Mouse (Mus musculus) midbrain, embryonic 15.5 days (tissue): ENCODE data around the gene Otulinl. TPM values are rescaled to one million over a fixed set of nuclear protein-coding genes. Genes with fewer than 3 reads are reported as not detected.
A peak's percentile ranks its signal among the peaks of the same experiment; 100 is the strongest.
"Not testable (repeated sequence)": the region's sequence is repeated elsewhere in the genome, so short reads cannot be mapped to it uniquely, and the experiment has no call there.

Experiments
- ATAC-seq: fragments of 200-750 bp; cut with Nextera tagmentation; replicated peaks from 2 replicates; pipeline ENCODE4 v1.8.0; 2017; ENCODE audit warnings: moderate TSS enrichment
- H3K27ac ChIP-seq: fragments of 300-500 bp; sonication (generic); 2 replicates; pipeline ENCODE4 v1.5.1; 2015; ENCODE audit warnings: mild to moderate bottlenecking, inconsistent platforms
- H3K27me3 ChIP-seq: fragments of 300-500 bp; sonication (generic); replicated peaks from 2 replicates; pipeline ENCODE4 v1.6.1; 2015; ENCODE audit warnings: inconsistent platforms
- H3K36me3 ChIP-seq: fragments of 300-500 bp; sonication (generic); replicated peaks from 2 replicates; pipeline ENCODE4 v1.6.1; 2015; ENCODE audit warnings: inconsistent platforms
- H3K4me1 ChIP-seq: fragments of 300-500 bp; sonication (generic); 2 replicates; pipeline ENCODE4 v1.6.1; 2015; ENCODE audit warnings: inconsistent platforms
- H3K4me2 ChIP-seq: fragments of 300-500 bp; sonication (generic); 2 replicates; pipeline ENCODE4 v1.6.1; 2015; ENCODE audit warnings: inconsistent platforms, mild to moderate bottlenecking, moderate library complexity
- H3K4me3 ChIP-seq: fragments of 300-500 bp; sonication (generic); 2 replicates; pipeline ENCODE4 v1.5.1; 2015; ENCODE audit warnings: mild to moderate bottlenecking, inconsistent platforms
- H3K9ac ChIP-seq: fragments of 300-500 bp; sonication (generic); 2 replicates; pipeline ENCODE4 v1.6.1; 2015; ENCODE audit warnings: mild to moderate bottlenecking, inconsistent platforms
- H3K9me3 ChIP-seq: fragments of 300-500 bp; sonication (generic); 2 replicates; pipeline ENCODE4 v1.6.1; 2016; ENCODE audit warnings: inconsistent platforms
- WGBS: fragments of 180-500 bp; shearing (Covaris S2); methylation state at CpG from one replicate; pipeline ENCODE4 v1.1.7; 2015; ENCODE audit warnings: mixed read lengths; 5-methylcytosine and 5-hydroxymethylcytosine counted together
- polyA plus RNA-seq: library from polyadenylated mRNA; unstranded; fragments of >200 nt; fragmentation: Nextera tagmentation; extraction: Ambion mirVana; gene quantifications from 2 replicates; pipeline ENCODE4 v1.2.1, GENCODE M21; 2015

Otulinl gene
- polyA plus RNA-seq = 9.7 and 13.3 TPM in 2 replicates

GRCm38 (mm10) chr15:27681419-27682187 is at the start of gene Otulinl:
Gene Otulinl (minus strand): TSS chr15:27681579.
- 0 out of 2 replicates have a peak, but pooled peaks cover 4% of the 10 kb centered on the region for H3K27me3 ChIP-seq
- no peaks in the 10 kb centered on the region for H3K36me3 ChIP-seq
- WGBS = under 1% methylated on average over 59 of the region's 59 CpGs

GRCm38 (mm10) chr15:27726228-27726627 is 44.8 kb upstream of the Otulinl start:
- Histone ChIP-seq H3K36me3 (no peaks in the 10 kb centered on the region), H3K4me1 (no peaks in the 10 kb centered on the region), H3K4me3 (no peak overlapping the region), H3K27ac (no peak overlapping the region), H3K9ac (no peak overlapping the region), H3K27me3 (no peaks in the 10 kb centered on the region), H3K9me3 (peaks cover 3% of the 10 kb centered on the region; the same call in 1 of the 2 replicates), H3K4me2 (no peak overlapping the region)
- no peak for ATAC-seq
- 83% methylated on average over 6 of the region's 6 CpGs for WGBS

More at GRCm38 (mm10) chr15:27681419-27682187, at the start of gene Otulinl:
- Histone ChIP-seq H3K9me3 (no peaks in the 10 kb centered on the region), H3K9ac (peak within 1 kb of the TSS; percentile 65), H3K4me2 (peak within 1 kb of the TSS; percentile 93), H3K27ac (peak within 1 kb of the TSS; percentile 35; the same call in 1 of the 2 replicates), H3K4me1 (peaks cover 15% of the 10 kb centered on the region), H3K4me3 (peak within 1 kb of the TSS; percentile 83)
- ATAC-seq = peak; percentile 100

- Histone ChIP-seq H3K9ac (no peak overlapping the region), H3K9me3 (peaks cover 3% of the 10 kb centered on the region; the same call in 1 of the 2 replicates), H3K4me3 (no peak overlapping the region), H3K27me3 (no peaks in the 10 kb centered on the region), H3K4me2 (no peak overlapping the region), H3K36me3 (no peaks in the 10 kb centered on the region), H3K27ac (no peak overlapping the region), H3K4me1 (no peaks in the 10 kb centered on the region)
- 80% methylated on average over 9 of the region's 9 CpGs for WGBS
- ATAC-seq = no peak
Observed at GRCm38 (mm10) chr15:27724796-27725680, 43.7 kb upstream of the Otulinl start.

- ATAC-seq = no peak
- Histone ChIP-seq H3K27me3 (no peaks in the 10 kb centered on the region), H3K4me1 (no peaks in the 10 kb centered on the region), H3K27ac (no peak overlapping the region), H3K36me3 (no peaks in the 10 kb centered on the region), H3K9me3 (peaks cover 3% of the 10 kb centered on the region; the same call in 1 of the 2 replicates), H3K4me3 (no peak overlapping the region), H3K9ac (no peak overlapping the region), H3K4me2 (no peak overlapping the region)
- WGBS = 82% methylated on average over 6 of the region's 6 CpGs
Observed at GRCm38 (mm10) chr15:27724298-27724697, 42.9 kb upstream of the Otulinl start.

GRCm38 (mm10) chr15:27723746-27724145 is 42.4 kb upstream of the Otulinl start:
- Histone ChIP-seq H3K9ac (no peak overlapping the region), H3K4me3 (no peak overlapping the region), H3K4me1 (no peaks in the 10 kb centered on the region), H3K27ac (no peak overlapping the region), H3K9me3 (peaks cover 3% of the 10 kb centered on the region; the same call in 1 of the 2 replicates), H3K27me3 (no peaks in the 10 kb centered on the region), H3K4me2 (no peak overlapping the region), H3K36me3 (no peaks in the 10 kb centered on the region)
- no peak for ATAC-seq
- WGBS = 51% methylated on average over 6 of the region's 6 CpGs

GRCm38 (mm10) chr15:27720297-27720696 is 38.9 kb upstream of the Otulinl start:
- not testable (repeated sequence) for H3K9me3 ChIP-seq, H3K4me2 ChIP-seq, H3K4me3 ChIP-seq, H3K27me3 ChIP-seq, H3K4me1 ChIP-seq, H3K36me3 ChIP-seq, ATAC-seq, H3K27ac ChIP-seq, H3K9ac ChIP-seq
- 87% methylated on average over 8 of the region's 8 CpGs for WGBS

- WGBS = 82% methylated on average over 7 of the region's 7 CpGs
- no peak overlapping the region for H3K4me3 ChIP-seq
- ATAC-seq = no peak
Observed at GRCm38 (mm10) chr15:27718668-27719067, 37.3 kb upstream of the Otulinl start.

GRCm38 (mm10) chr15:27715331-27715730 is 34.0 kb upstream of the Otulinl start:
- H3K27me3 ChIP-seq = no peaks in the 10 kb centered on the region
- H3K4me3 ChIP-seq = no peak overlapping the region
- no peaks in the 10 kb centered on the region for H3K9me3 ChIP-seq
- 29% methylated on average over 3 of the region's 3 CpGs for WGBS
- no peak overlapping the region for H3K9ac ChIP-seq
- H3K4me2 ChIP-seq = no peak overlapping the region
- H3K4me1 ChIP-seq = no peaks in the 10 kb centered on the region
- no peak for ATAC-seq
- no peaks in the 10 kb centered on the region for H3K36me3 ChIP-seq
- H3K27ac ChIP-seq = no peak overlapping the region

More at GRCm38 (mm10) chr15:27718668-27719067, 37.3 kb upstream of the Otulinl start:
- Histone ChIP-seq H3K36me3 (no peaks in the 10 kb centered on the region), H3K4me1 (no peaks in the 10 kb centered on the region), H3K9me3 (peaks cover 3% of the 10 kb centered on the region; the same call in 1 of the 2 replicates), H3K4me2 (no peak overlapping the region), H3K27me3 (no peaks in the 10 kb centered on the region), H3K9ac (no peak overlapping the region), H3K27ac (no peak overlapping the region)

GRCm38 (mm10) chr15:27710698-27711097 is 29.3 kb upstream of the Otulinl start:
- no peak for ATAC-seq
- no peaks in the 10 kb centered on the region for H3K27me3 ChIP-seq
- H3K27ac ChIP-seq = no peak overlapping the region
- H3K36me3 ChIP-seq = no peaks in the 10 kb centered on the region
- no peak overlapping the region for H3K4me2 ChIP-seq
- WGBS = 82% methylated on average over 9 of the region's 9 CpGs
- H3K4me3 ChIP-seq = no peak overlapping the region
- no peaks in the 10 kb centered on the region for H3K9me3 ChIP-seq
- no peak overlapping the region for H3K9ac ChIP-seq
- no peaks in the 10 kb centered on the region for H3K4me1 ChIP-seq

- H3K27ac ChIP-seq = no peak overlapping the region
- H3K9me3 ChIP-seq = no peaks in the 10 kb centered on the region
- no peaks in the 10 kb centered on the region for H3K36me3 ChIP-seq
- H3K4me3 ChIP-seq = no peak overlapping the region
- no peaks in the 10 kb centered on the region for H3K27me3 ChIP-seq
- ATAC-seq = no peak
- H3K4me2 ChIP-seq = no peak overlapping the region
- H3K4me1 ChIP-seq = no peaks in the 10 kb centered on the region
- no peak overlapping the region for H3K9ac ChIP-seq
- WGBS = 93% methylated on average over 7 of the region's 7 CpGs
Observed at GRCm38 (mm10) chr15:27708968-27709612, 27.7 kb upstream of the Otulinl start.

- no peak for ATAC-seq
- Histone ChIP-seq H3K9ac (no peak overlapping the region), H3K4me2 (no peak overlapping the region), H3K4me1 (no peaks in the 10 kb centered on the region), H3K4me3 (no peak overlapping the region), H3K27ac (no peak overlapping the region), H3K27me3 (no peaks in the 10 kb centered on the region), H3K36me3 (no peaks in the 10 kb centered on the region), H3K9me3 (no peaks in the 10 kb centered on the region)
- WGBS = 75% methylated on average over 3 of the region's 3 CpGs
Observed at GRCm38 (mm10) chr15:27708499-27708898, 27.1 kb upstream of the Otulinl start.

GRCm38 (mm10) chr15:27702972-27703313 is 21.6 kb upstream of the Otulinl start:
- H3K36me3 ChIP-seq = no peaks in the 10 kb centered on the region
- H3K4me3 ChIP-seq = no peak overlapping the region
- peaks cover 7% of the 10 kb centered on the region for H3K4me1 ChIP-seq
- H3K9me3 ChIP-seq = no peaks in the 10 kb centered on the region
- WGBS = 40% methylated on average over 1 of the region's 1 CpGs
- no peaks in the 10 kb centered on the region for H3K27me3 ChIP-seq
- no peak overlapping the region for H3K9ac ChIP-seq
- no peak overlapping the region for H3K27ac ChIP-seq
- no peak overlapping the region for H3K4me2 ChIP-seq
- no peak for ATAC-seq
